Mouse (Mus musculus): ENCODE measurements around the gene Mul1. TPM values are rescaled to one million over a fixed set of nuclear protein-coding genes. Genes with fewer than 3 reads are reported as not detected.
A peak's percentile ranks its signal among the peaks of the same experiment; 100 is the strongest.
"Not testable (repeated sequence)": the region's sequence is repeated elsewhere in the genome, so short reads cannot be mapped to it uniquely, and the experiment has no call there.

The Mul1 gene
- polyA plus RNA-seq, 1 experiment from 2014 or later = 19.9 TPM

- H3K9me3 ChIP-seq = no peaks in the 10 kb centered on the region
- no peak overlapping the region for H3K27ac ChIP-seq
- H3K4me2 ChIP-seq (replicated peaks) = no peak overlapping the region
- no peaks in the 10 kb centered on the region for H3K4me1 ChIP-seq
- ATAC-seq (ENCODE audit: insufficient number of reproducible peaks, insufficient read depth, low FRiP score, low TSS enrichment) = no peak
- no peaks in the 10 kb centered on the region for H3K36me3 ChIP-seq
- no peak overlapping the region for H3K4me3 ChIP-seq
- no peak overlapping the region for H3K9ac ChIP-seq
- H3K27me3 ChIP-seq = peaks cover 25% of the 10 kb centered on the region
- 70% methylated on average over 3 of the region's 3 CpGs for WGBS
These were observed 18.5 kb upstream of the Mul1 start for GRCm38 (mm10) chr4:138415991-138416390.

GRCm38 (mm10) chr4:138416414-138416813, 18.1 kb upstream of the Mul1 start:
- H3K27me3 ChIP-seq = peaks cover 24% of the 10 kb centered on the region
- WGBS = 57% methylated on average over 5 of the region's 5 CpGs
- no peak overlapping the region for H3K27ac ChIP-seq

GRCm38 (mm10) chr4:138417882-138418281, 16.6 kb upstream of the Mul1 start:
- no peak overlapping the region for H3K4me3 ChIP-seq
- no peaks in the 10 kb centered on the region for H3K9me3 ChIP-seq
- WGBS = 81% methylated on average over 4 of the region's 4 CpGs
- no peaks in the 10 kb centered on the region for H3K4me1 ChIP-seq
- H3K4me2 ChIP-seq (replicated peaks) = no peak overlapping the region
- no peak overlapping the region for H3K27ac ChIP-seq
- H3K9ac ChIP-seq = no peak overlapping the region
- no peak for ATAC-seq (ENCODE audit: insufficient number of reproducible peaks, insufficient read depth, low FRiP score, low TSS enrichment)
- no peaks in the 10 kb centered on the region for H3K36me3 ChIP-seq
- H3K27me3 ChIP-seq = peaks cover 16% of the 10 kb centered on the region

More at GRCm38 (mm10) chr4:138416414-138416813, 18.1 kb upstream of the Mul1 start:
- no peaks in the 10 kb centered on the region for H3K36me3 ChIP-seq
- no peaks in the 10 kb centered on the region for H3K4me1 ChIP-seq
- no peak overlapping the region for H3K9ac ChIP-seq
- no peak for ATAC-seq (ENCODE audit: insufficient number of reproducible peaks, insufficient read depth, low FRiP score, low TSS enrichment)
- no peak overlapping the region for H3K4me2 ChIP-seq (replicated peaks)
- no peak overlapping the region for H3K4me3 ChIP-seq
- no peaks in the 10 kb centered on the region for H3K9me3 ChIP-seq

- H3K27me3 ChIP-seq = peaks cover 16% of the 10 kb centered on the region
- no peak overlapping the region for H3K4me3 ChIP-seq
- ATAC-seq (ENCODE audit: insufficient number of reproducible peaks, insufficient read depth, low FRiP score, low TSS enrichment) = no peak
- WGBS = 61% methylated on average over 11 of the region's 11 CpGs
- no peaks in the 10 kb centered on the region for H3K9me3 ChIP-seq
- no peak overlapping the region for H3K9ac ChIP-seq
- no peaks in the 10 kb centered on the region for H3K36me3 ChIP-seq
- H3K4me2 ChIP-seq (replicated peaks) = no peak overlapping the region
- no peak overlapping the region for H3K27ac ChIP-seq
- H3K4me1 ChIP-seq = no peaks in the 10 kb centered on the region
These were observed 16.0 kb upstream of the Mul1 start for GRCm38 (mm10) chr4:138418340-138418957.

- H3K36me3 ChIP-seq = no peaks in the 10 kb centered on the region
- ATAC-seq (ENCODE audit: insufficient number of reproducible peaks, insufficient read depth, low FRiP score, low TSS enrichment) = no peak
- H3K4me3 ChIP-seq = no peak overlapping the region
- H3K9me3 ChIP-seq = no peaks in the 10 kb centered on the region
- no peak overlapping the region for H3K9ac ChIP-seq
- H3K4me2 ChIP-seq (replicated peaks) = no peak overlapping the region
- peaks cover 10% of the 10 kb centered on the region; the same call in 1 of the 2 replicates for H3K27me3 ChIP-seq
- no peaks in the 10 kb centered on the region for H3K4me1 ChIP-seq
- 77% methylated on average over 6 of the region's 6 CpGs for WGBS
- no peak overlapping the region for H3K27ac ChIP-seq
These were observed 9.4 kb upstream of the Mul1 start for GRCm38 (mm10) chr4:138425028-138425427.

- H3K4me3 ChIP-seq; H3K4me2 ChIP-seq (replicated peaks); H3K27ac ChIP-seq; H3K36me3 ChIP-seq; H3K4me1 ChIP-seq; ATAC-seq (ENCODE audit: insufficient number of reproducible peaks, insufficient read depth, low FRiP score, low TSS enrichment); H3K9me3 ChIP-seq; H3K9ac ChIP-seq: not testable (repeated sequence)
- peaks cover 10% of the 10 kb centered on the region; the same call in 1 of the 2 replicates for H3K27me3 ChIP-seq
- WGBS = 87% methylated on average over 14 of the region's 14 CpGs
These were observed 8.9 kb upstream of the Mul1 start for GRCm38 (mm10) chr4:138425604-138426003.

- Histone ChIP-seq H3K4me3 (no peak overlapping the region), H3K36me3 (no peaks in the 10 kb centered on the region), H3K9me3 (no peaks in the 10 kb centered on the region), H3K27me3 (0 out of 2 replicates have a peak, but pooled peaks cover 5% of the 10 kb centered on the region), H3K27ac (no peak overlapping the region), H3K4me1 (no peaks in the 10 kb centered on the region), H3K9ac (no peak overlapping the region), H3K4me2 (replicated peaks) (0 out of 2 replicates have a peak overlapping the region, but pooled peaks have one; percentile 1)
- WGBS = 40% methylated on average over 22 of the region's 22 CpGs
- no peak for ATAC-seq (ENCODE audit: insufficient number of reproducible peaks, insufficient read depth, low FRiP score, low TSS enrichment)
These were observed 7.4 kb upstream of the Mul1 start for GRCm38 (mm10) chr4:138426778-138427705.

GRCm38 (mm10) chr4:138429778-138430177, 4.7 kb upstream of the Mul1 start:
- H3K36me3 ChIP-seq = no peaks in the 10 kb centered on the region
- H3K9ac ChIP-seq = no peak overlapping the region
- H3K4me1 ChIP-seq = no peaks in the 10 kb centered on the region
- H3K27ac ChIP-seq = no peak overlapping the region
- H3K9me3 ChIP-seq = no peaks in the 10 kb centered on the region
- WGBS = 38% methylated on average over 3 of the region's 3 CpGs
- 0 out of 2 replicates have a peak, but pooled peaks cover 9% of the 10 kb centered on the region for H3K27me3 ChIP-seq
- no peak overlapping the region for H3K4me2 ChIP-seq (replicated peaks)
- no peak for ATAC-seq (ENCODE audit: insufficient number of reproducible peaks, insufficient read depth, low FRiP score, low TSS enrichment)
- H3K4me3 ChIP-seq = no peak overlapping the region

- WGBS = 38% methylated on average over 8 of the region's 8 CpGs
- Histone ChIP-seq H3K9ac (no peak overlapping the region), H3K4me3 (no peak overlapping the region), H3K4me1 (peaks cover 7% of the 10 kb centered on the region), H3K36me3 (peaks cover 4% of the 10 kb centered on the region; the same call in 1 of the 2 replicates), H3K27ac (no peak overlapping the region), H3K9me3 (no peaks in the 10 kb centered on the region), H3K4me2 (replicated peaks) (no peak overlapping the region), H3K27me3 (0 out of 2 replicates have a peak, but pooled peaks cover 9% of the 10 kb centered on the region)
- ATAC-seq (ENCODE audit: insufficient number of reproducible peaks, insufficient read depth, low FRiP score, low TSS enrichment) = no peak
These were observed 3.1 kb upstream of the Mul1 start for GRCm38 (mm10) chr4:138431340-138431739.

GRCm38 (mm10) chr4:138440062-138440461, 5.6 kb downstream of the Mul1 start:
- Histone ChIP-seq H3K4me2 (replicated peaks) (no peak overlapping the region), H3K27ac (no peak overlapping the region), H3K9me3 (no peaks in the 10 kb centered on the region), H3K36me3 (peaks cover 55% of the 10 kb centered on the region), H3K4me1 (peaks cover 6% of the 10 kb centered on the region), H3K4me3 (no peak overlapping the region), H3K27me3 (peaks cover 4% of the 10 kb centered on the region; the same call in 1 of the 2 replicates), H3K9ac (no peak overlapping the region)
- WGBS = 68% methylated on average over 3 of the region's 3 CpGs
- ATAC-seq (ENCODE audit: insufficient number of reproducible peaks, insufficient read depth, low FRiP score, low TSS enrichment) = no peak

- 11% methylated on average over 5 of the region's 5 CpGs for WGBS
- ATAC-seq (ENCODE audit: insufficient number of reproducible peaks, insufficient read depth, low FRiP score, low TSS enrichment) = no peak
- no peak overlapping the region for H3K27ac ChIP-seq
- H3K9me3 ChIP-seq = no peaks in the 10 kb centered on the region
- H3K36me3 ChIP-seq = peaks cover 21% of the 10 kb centered on the region
- no peaks in the 10 kb centered on the region for H3K4me1 ChIP-seq
- H3K9ac ChIP-seq = no peak overlapping the region
- peaks cover 28% of the 10 kb centered on the region for H3K27me3 ChIP-seq
- H3K4me3 ChIP-seq = no peak overlapping the region
- no peak overlapping the region for H3K4me2 ChIP-seq (replicated peaks)
These were observed 10.5 kb downstream of the Mul1 start for GRCm38 (mm10) chr4:138444941-138445340.

GRCm38 (mm10) chr4:138446981-138447380, 12.5 kb downstream of the Mul1 start:
- H3K4me1 ChIP-seq = no peaks in the 10 kb centered on the region
- H3K27me3 ChIP-seq = peaks cover 43% of the 10 kb centered on the region
- peaks cover under 1% of the 10 kb centered on the region; the same call in 1 of the 2 replicates for H3K36me3 ChIP-seq
- H3K27ac ChIP-seq = no peak overlapping the region; the same call in 1 of the 2 replicates
- H3K4me2 ChIP-seq (replicated peaks) = no peak overlapping the region
- 24% methylated on average over 13 of the region's 13 CpGs for WGBS
- H3K9me3 ChIP-seq = no peaks in the 10 kb centered on the region
- H3K4me3 ChIP-seq = no peak overlapping the region
- no peak overlapping the region for H3K9ac ChIP-seq
- ATAC-seq (ENCODE audit: insufficient number of reproducible peaks, insufficient read depth, low FRiP score, low TSS enrichment) = no peak

Measured in embryonic facial prominence, embryonic 12.5 days (tissue).